Mouse (Mus musculus): Measurements from ENCODE around the gene Sec61a1.

Sec61a1 gene

DNA sequence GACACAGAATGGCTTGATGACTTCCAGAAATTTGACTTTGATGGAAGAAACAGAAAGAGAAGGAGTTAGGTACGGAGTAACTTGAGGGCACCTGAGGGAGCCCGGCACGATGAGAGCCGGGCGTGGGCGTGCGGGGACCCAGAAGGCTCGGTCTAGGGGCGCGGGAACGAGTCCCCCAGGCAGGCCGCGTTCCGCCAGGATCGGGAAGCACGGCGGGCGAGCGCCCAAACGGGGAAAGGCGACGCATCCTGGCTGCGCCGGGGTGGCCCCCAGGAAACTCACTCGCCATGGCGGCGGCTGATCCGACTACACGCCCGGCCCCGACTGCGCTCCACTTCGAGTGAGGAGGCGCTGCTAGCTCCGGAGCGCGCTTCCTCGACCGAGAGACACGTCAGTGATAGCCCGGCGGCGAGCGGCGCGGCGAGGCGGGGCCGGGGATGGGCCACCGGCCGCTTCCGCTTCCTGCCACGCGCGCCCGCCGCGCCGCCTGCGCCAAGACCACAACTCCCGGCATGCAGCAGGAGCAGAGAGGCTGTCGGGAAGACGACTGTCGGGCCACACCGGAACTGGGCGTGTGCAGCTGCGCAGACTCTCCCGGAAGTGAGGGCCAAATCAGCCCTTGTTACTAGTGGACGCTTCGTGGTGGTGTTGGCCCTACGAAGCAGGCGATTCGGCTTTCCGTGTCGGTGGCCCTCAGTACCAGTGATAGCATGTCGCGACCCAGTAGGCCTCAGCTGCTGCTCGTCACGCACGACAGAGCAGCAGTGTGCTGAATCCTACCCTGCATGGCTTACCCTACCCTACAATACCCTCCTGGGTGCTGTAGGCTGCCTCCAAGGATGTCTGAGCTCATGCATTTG, at the start of gene Sec61a1:
Sec61a1 (minus strand) TSS at position 502 of the 860 bp plus-strand sequence.
- DNase-seq, result peak; percentile 100

DNA sequence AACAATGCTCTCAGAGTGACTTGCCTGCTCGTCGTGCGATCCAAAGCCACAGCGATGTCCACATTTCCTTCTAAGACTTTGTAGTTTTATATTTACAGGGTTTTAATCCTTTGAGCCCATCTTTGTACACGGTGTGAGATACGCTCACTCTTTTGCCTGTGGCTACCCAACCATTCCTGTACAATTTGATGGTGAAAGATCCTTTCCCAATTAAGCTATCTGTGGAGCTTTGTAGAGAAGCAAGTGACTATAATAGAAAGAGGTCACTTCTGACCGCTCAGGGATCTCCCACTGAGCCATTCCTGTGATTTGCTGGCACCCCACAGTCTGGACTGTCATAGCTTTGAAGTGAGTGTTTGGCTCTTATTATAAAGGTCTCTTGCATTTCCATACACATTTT, 48.0 kb upstream of the Sec61a1 start:
- DNase-seq, result peak; percentile 36

DNA sequence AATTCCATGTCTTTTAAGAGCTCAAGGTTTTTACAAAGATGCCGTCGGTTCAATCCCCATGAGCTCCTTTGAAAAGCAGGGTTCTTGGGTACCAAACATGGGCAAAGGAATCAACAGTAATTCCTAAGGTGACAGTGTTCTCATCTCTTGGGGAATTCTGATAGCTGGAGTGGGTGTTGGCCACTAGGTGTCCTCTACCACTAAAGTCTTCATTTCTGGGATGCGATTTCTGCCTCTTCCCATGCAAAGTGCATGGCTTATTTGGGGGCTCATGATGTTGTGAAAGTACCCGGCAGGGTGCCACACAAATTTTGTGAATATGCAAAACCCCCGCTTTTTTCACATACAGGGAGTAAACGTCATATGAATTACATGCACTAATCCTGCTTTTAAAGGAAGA, 46.3 kb upstream of the Sec61a1 start:
- DNase-seq, result peak; percentile 19

DNA sequence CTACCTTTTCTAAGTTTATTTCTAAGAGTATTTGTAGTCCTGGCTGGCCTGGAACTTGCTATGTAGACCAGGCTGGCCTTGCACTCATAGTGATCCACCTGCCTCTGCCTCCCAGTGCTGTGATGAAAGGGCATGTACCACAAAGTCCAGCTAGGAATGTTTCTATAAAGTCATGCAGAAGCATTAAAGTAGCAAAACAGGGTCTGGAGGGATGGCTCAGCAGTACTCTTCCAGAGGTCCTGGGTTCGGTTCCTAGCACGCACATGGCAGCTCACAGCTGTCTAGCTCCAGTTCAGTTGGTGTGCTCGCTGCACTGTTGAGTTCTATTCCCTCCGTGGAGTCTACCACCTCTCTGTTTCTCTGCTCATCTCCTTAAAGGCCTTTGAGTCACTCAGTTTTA, 41.5 kb upstream of the Sec61a1 start:
- peak; percentile 54 for DNase-seq

DNA sequence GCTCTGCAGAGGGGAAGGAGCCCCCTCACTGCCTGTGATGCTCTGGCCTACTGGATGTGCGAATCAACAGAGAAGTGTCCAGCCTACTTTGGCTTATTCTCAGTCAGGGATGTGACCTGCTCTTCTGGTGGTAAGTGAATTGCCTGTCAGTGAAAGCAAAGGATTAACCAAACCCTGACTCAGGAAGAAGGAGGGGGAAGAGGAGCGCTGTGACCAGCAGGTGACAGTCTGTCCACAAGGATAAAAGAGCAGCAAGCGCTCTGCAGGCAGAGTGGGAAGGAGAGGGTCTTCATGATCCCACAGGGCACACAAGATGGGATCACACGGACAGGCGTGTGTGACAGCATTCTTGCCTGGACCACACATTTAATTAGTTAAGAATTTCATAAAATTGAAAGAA, 41.0 kb upstream of the Sec61a1 start:
- DNase-seq, result peak; percentile 71

DNA sequence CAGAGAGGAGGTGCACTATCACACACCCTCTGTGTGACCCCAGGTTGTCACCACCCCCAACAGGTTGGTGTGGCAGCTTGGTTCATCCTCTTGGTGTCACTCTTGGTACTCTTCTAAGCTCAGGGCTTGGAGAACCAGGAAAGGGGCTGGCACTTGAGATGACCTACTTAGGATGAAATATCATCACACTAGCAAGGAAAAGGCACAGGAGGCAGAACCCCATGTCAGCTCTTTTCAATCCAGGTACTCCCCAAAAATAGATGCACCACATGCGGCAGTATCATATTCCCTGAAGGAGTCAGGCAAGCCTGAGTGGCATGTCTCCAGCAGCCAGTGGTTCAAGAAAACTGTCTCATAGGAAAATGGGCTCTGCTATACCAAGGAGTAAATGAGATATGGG, 39.4 kb upstream of the Sec61a1 start:
- no peak for DNase-seq

DNA sequence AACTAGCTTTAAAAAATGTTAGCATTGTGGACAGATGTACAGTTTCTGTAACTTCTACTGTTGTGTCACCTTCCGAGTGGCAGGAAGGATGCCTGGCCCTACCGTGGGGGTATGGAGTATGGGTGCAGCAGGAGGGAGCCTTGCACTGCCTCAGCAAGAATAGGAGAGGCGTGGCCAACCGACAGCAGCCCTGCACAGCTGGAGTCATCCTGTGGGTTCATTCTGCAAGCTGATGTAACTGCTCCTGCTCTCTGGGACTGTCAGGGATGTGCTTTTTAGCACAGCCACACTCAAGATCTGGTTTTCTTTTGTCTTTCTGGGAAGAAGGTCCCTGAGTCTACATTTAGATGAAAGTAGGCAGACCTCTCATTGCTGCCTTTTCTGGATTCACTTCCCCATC, 38.8 kb upstream of the Sec61a1 start:
- no peak for DNase-seq

DNA sequence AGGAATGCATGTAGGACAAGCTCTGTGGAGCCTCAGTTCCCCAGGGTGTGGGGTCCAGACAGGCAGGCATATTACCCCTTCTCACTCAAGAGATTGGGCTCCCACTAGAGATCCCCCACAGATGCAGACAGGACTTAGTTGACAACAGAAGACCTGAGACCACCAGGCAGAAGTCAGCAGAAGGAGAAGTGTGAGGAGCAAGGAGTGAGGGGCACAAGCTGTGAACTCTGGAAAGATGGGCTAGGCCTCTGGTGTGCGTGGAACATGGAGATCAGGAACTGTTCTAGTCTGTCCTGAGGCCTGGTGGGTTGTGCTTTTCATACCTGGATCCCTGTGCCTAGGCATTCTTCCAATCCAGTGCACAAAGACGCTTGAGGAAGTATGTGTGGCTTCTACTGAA, 31.2 kb upstream of the Sec61a1 start:
- DNase-seq, result peak; percentile 76

DNA sequence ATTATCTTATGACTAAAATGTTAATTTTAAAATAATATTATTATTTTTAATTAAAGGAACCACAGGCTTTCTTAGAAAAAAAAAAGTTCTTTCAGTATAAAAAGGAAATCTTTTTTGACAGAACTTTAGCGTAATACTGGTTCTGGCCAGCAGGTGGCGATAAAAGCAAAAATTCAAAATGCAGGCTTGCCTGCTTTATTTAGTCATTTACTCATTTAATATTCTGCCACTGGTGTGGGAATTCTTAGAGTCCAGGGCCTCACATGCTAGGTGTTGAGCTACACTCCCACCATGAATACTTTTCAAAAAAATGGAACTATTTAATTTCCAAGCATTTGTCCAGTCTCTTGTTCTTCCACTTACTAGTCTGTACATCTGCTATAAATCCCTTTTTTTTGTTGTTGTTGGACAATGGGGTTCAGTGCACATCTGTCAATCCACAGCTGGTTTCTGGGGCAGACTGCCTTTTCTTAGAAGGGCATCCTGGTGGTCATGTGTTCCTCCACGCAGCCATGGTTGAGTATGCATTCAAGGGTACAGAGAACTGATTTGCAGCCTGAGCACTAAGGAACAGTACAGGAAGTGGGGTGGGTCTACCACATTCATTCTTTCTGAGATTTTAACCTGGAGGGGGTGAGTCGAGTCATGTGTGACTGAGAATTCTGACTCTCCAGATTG, 30.6 kb upstream of the Sec61a1 start:
- no peak for DNase-seq

DNA sequence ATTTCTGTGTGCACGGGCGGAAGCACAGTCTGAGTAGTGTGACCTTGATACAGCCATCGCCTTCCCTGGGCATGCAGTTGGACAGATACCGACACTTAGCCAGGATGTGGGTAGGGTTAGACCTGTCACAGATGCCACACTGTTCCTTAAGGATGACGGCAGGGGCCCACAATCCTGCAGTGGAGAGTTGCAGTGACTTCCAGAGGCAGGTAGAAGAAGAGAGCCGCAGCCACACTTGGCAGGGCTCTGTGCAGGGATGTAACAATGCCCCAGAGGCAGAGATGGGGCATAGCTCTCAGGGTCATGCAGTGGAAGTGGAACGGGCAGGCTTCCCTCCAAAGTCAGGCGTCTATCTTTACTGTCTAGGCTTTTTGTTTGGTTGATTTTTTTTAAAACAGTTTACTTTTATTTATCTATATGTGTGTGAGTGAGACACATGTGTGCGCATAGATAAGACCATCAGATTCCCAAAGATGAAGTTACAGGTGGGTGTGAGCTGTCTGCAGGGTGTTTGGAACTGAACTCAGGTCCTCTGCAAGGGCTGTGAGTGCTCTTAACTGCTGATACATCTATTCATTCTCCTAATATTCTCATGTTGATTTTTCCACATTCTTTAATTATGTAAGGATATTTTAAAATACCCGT, 29.8 kb upstream of the Sec61a1 start:
- DNase-seq, result no peak

DNA sequence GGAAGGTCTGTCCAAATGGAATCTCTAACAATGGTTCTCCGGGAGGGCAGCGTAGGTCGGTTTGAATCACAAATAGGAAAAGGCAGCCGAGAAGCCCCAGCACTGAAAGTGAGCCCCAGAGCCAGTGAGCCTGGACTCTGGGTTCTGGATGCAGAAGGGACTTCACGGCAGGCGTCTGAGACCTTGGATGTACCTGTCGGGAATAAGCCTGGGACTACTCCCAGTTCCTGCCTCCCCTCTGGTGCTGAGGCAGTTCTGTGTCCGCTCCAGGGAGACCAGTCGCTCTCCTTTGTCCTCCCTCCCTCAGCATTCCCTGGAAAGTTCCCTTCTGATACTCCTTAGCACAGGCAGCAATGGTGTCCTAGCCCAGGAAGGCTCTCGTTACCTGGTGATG, 26.7 kb upstream of the Sec61a1 start:
- DNase-seq, result no peak

DNA sequence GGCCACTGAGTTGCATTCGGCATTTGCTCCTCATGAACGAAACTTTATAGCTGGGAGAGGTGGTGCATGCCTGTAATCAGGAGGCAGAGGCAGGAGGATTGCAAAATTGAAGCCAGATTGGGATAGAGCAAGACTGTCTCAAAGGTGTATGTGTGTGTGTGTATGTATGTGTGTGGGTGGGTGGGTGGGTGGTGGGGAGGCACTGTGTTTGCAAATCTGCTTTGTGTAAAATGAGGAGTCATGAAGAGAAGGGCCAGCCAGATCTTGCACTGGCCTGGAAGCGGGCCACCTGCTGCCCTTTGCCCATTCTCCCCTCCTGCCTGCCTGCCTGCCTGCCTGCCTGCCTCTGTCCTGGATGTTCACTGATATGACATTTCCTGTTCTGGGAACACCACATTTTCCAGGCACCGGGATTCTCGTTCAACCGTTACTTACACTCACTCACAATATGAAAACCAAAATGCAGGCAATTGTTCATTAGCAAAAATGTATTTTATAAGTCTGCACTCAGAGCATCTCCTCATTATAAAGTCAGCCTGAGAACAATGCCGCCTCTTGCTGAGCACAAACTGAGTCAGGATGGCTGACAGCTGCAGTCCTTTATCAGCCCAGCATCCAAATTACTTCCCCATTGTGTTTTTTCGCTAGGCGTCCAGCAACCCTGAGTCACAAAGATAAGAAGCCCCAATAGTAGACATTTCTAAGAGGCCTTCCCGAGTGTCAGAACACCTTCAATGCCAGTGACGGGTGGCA, 26.1 kb upstream of the Sec61a1 start:
- peak; percentile 76 for DNase-seq

DNA sequence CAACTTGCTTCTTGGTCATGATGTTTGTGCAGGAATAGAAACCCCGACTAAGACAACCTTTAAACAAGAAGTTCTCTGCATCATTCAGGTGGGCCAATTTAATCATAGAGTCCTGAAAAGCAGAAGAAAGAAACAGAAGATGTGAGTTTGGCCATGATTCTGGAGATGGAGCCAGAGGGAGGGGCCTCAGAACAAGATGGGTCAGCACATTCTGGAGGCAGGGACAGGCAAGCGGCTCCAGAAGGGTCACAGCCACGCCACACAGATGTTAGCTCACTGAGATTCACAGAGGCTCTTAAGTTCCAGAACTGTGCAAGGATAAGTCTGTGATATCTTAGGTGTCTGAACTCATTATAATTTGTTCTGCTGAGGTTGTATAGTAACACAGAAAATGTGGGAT, 25.5 kb upstream of the Sec61a1 start:
- DNase-seq, result peak; percentile 77

DNA sequence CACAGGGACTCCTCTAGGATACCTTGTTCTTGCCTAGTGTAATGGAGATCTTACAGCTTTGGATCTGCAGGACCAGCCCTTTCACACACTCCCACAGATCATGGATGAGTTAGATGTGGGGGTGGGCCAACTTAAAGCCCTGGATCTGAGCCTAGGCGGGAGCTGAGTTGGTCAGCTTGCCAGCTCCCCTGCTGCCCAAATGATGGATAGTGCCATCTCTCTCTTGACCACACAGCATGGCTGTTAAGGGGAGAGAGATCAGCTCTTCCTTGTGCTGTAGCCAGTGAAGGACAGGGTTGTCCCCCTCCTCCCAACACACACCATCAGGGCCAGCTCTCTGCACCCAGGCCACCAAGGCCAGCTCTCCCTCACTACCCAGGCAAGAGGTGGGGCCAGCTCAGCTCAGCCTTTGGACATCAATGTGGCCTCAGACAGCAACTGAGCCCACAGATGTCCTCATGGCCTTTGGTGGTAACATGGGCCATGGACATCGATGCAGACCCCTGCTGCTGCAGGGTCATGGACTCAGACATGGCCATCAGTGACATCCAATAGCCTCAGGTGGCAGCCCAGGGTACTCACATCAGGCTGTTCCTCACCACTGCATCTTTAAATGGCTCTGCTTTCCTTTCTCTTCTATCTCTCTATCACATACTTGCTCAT, 21.5 kb upstream of the Sec61a1 start:
- peak; percentile 85 for DNase-seq

DNA sequence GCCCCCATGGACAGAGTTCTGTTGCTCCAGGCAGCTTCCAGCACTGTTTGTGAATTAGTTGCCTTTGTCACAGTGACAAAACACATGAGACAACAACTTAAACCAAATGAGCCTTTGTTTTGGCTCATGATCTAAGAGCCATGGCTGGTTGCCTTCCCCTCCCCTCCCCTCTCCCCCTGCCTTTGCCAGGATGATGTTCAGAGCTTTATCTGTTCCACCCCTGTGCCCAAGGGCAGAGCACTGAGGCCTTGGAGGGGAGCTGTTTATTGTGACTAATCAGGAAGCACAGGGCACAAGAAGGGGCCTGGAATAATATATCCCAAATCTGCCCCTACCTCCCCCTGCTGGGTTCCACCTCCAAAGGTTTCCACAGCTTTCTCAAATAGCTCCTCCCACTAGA, 11.6 kb upstream of the Sec61a1 start:
- DNase-seq, result peak; percentile 72

DNA sequence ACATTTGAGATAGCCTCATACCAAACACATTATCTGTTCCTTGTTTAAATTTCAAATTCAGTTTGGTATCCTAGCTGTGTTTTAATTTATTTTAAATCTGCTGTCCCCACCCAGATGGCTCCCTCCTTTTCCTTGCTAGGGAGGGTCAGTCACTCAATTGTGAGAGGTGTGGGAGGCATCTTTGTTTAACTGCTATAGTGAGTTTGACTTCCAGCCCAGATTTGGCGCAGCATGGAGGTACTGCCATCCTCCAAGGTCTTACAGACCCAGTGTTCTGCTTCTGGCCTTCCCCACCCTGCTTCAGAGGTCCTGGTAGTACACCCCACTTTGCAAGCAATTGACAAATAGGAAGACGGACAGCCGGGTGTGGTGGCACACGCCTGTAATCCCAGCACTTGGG, 5.4 kb upstream of the Sec61a1 start:
- peak; percentile 17 for DNase-seq

DNA sequence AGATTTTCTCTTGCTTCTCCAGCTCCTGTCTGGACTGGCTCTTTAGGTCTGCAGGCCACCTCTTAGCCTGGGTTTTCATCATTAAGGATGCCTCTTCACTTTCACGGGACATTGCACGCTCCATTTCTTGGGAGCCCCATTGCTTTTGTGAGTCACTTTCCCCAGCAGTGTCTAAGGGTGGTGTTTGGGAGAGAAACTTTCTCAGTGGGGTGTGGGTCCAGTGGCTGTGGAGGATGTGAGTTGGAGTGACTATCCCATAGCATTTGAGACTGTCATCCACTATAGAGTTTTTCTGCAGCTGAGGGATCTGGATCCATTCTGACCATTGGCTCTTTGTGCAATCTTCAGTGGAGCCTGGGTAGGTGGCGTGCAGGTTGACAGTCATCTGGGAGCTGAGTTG, 4.7 kb upstream of the Sec61a1 start:
- DNase-seq, result peak; percentile 80

DNA sequence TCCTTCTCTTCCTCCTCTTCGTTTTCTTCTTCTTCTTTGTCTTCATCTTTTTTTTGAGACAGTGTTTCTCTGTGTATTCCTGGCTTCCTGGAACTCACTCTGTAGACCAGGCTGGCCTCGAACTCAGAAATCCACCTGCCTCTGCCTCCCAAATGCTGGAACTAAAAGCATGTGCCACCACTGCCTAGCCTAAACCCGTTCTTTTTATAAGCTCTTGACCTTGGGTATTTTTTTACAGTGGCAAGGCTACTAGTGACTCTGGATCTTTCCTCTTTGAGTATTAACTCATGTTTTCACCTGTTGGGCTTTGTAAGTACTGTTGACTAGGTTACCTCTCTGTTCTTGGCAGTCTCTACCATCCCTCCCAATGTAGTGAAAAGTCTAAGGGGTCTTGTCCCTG, 4.3 kb upstream of the Sec61a1 start:
- no peak for DNase-seq

DNA sequence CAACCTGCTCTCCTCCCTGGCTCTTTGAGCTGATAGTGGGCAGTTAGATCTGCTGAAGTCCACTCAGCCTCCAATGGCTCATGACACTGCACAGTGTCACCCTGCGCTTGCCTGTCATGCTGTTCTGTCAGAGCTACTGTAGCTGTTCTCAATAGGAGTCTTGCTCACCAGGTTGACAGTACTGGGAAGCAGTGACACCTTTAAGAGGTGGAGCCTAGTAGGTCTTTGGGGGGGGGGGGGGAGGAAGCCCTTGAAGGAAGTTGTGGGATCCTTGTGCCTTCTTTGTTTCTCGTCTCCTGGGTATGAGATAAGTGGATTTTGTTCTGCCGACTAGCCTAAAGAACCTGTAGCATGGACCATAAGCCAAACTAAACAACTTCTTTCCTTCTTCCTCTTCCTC, 3.9 kb upstream of the Sec61a1 start:
- DNase-seq, result no peak

DNA sequence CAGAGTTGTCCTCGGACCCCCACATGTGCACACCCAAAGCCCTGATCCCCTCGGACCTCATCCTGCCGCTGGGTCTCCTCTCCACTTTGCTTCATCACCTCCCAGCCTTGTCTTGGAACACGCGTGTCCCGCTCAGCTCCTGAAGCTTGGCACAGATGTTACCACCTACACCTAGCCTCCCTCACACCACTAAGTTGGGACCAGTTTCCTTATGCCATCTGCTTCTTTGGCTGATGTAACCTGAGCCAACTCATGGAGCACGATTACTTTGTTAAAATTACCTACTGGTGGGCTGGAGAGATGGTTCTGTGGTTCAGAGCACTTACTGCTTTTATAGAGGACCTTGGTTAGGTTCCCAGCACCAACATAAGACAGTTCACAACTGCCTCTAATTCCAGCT, 3.1 kb upstream of the Sec61a1 start:
- peak; percentile 85 for DNase-seq

DNA sequence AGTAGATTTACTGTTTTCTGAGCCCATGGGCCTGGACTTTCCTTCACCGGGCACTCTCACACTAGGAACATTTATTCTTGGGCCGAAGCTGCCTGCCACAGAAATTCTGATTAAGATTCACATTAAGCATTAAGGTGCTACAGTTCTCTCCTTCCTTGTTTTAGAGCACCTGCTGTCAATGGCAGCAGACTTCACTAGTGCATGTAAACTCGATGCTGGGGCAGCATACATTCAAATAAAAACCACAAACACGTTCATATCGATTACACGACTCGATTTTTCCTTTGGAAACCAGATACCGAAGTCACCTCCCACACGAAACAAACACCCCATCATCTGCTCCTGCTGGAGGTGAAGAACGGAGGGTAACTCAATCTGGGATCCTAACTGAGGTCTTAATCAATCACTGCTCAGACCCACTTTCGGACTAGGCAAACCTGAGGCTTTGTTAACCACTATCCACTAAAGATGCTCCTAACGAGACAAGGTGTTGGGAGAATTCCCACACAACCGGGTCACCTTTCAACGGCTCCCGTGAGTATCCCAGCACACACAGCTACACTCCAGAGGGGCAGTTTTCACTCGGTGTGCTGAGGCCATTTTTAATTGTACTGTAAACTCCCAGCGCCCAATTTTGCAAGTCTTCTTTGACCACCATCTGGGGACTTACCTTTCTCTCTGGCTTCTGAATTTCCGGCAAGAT, 853 bp downstream of the Sec61a1 start:
- no peak for DNase-seq

DNA sequence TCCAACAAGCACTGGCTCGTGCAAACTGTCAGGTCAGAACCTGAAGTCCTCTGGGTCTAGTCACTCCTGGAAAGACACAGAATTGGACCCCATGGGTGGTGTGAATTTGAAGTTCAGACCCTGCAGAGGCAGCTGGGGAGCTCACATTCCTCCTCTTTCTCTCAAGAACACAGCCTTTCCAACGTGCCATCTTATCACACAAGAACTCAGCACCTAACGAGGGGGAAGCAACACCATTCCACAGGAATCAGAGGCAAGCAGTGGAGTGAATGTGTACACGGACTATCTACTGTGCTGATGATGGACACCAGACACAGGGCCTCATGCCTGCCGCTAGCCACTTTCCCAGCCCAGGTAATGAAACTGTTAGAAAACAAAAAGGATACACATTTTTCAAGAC, 2.0 kb downstream of the Sec61a1 start:
- peak; percentile 83 for DNase-seq
